Mouse (Mus musculus) neural tube, embryonic 15.5 days (tissue): Measurements from ENCODE around the gene Rph3al. TPM values are rescaled to one million over a fixed set of nuclear protein-coding genes. Genes with fewer than 3 reads are reported as not detected.

Source experiments
- ATAC-seq: fragments of 200-750 bp; cut with Nextera tagmentation; 2 replicates; pipeline ENCODE4 v1.8.0; 2017; ENCODE audit warnings: mild to moderate bottlenecking, moderate TSS enrichment, moderate library complexity; ENCODE audit not compliant: low FRiP score
- H3K27ac ChIP-seq: fragments of 300-500 bp; sonication (generic); replicated peaks from 2 replicates; pipeline ENCODE4 v1.5.1; 2015; ENCODE audit warnings: mild to moderate bottlenecking, inconsistent platforms
- H3K27me3 ChIP-seq: fragments of 300-500 bp; sonication (generic); replicated peaks from 2 replicates; pipeline ENCODE4 v1.6.1; 2015; ENCODE audit warnings: inconsistent platforms
- H3K36me3 ChIP-seq: fragments of 300-500 bp; sonication (generic); 2 replicates; pipeline ENCODE4 v1.6.1; 2015; ENCODE audit warnings: inconsistent platforms
- H3K4me1 ChIP-seq: fragments of 300-500 bp; sonication (generic); 2 replicates; pipeline ENCODE4 v1.6.1; 2015; ENCODE audit warnings: inconsistent platforms
- H3K4me2 ChIP-seq: fragments of 300-500 bp; sonication (generic); 2 replicates; pipeline ENCODE4 v1.6.1; 2015; ENCODE audit warnings: inconsistent platforms, mild to moderate bottlenecking, moderate library complexity
- H3K4me3 ChIP-seq: fragments of 300-500 bp; sonication (generic); replicated peaks from 2 replicates; pipeline ENCODE4 v1.5.1; 2015; ENCODE audit warnings: mild to moderate bottlenecking, inconsistent platforms
- H3K9ac ChIP-seq: fragments of 300-500 bp; sonication (generic); replicated peaks from 2 replicates; pipeline ENCODE4 v1.6.1; 2015; ENCODE audit warnings: mild to moderate bottlenecking, inconsistent platforms
- H3K9me3 ChIP-seq: fragments of 300-500 bp; sonication (generic); replicated peaks from 2 replicates; pipeline ENCODE4 v1.6.1; 2016; ENCODE audit warnings: inconsistent platforms
- WGBS: fragments of 180-500 bp; shearing (Covaris S2); methylation state at CpG from one replicate; pipeline ENCODE4 v1.1.7; 2015; ENCODE audit warnings: mixed read lengths; 5-methylcytosine and 5-hydroxymethylcytosine counted together
- polyA plus RNA-seq: library from polyadenylated mRNA; unstranded; fragments of >200 nt; fragmentation: Nextera tagmentation; extraction: Ambion mirVana; gene quantifications from 2 replicates; pipeline ENCODE4 v1.2.1, GENCODE M21; 2015

The Rph3al gene
- polyA plus RNA-seq, 1 experiment from 2014 or later, result 2.3 TPM

GRCm38 (mm10) chr11:75796029-75796445 is 142.2 kb downstream of the Rph3al start, which contains the start of gene Doc2b:
Doc2b (minus strand) TSS chr11:75796049.
- peaks cover 19% of the 10 kb centered on the region for H3K4me1 ChIP-seq
- no peaks in the 10 kb centered on the region for H3K9me3 ChIP-seq
- peak within 1 kb of the TSS; percentile 52 for H3K4me3 ChIP-seq
- no peak within 1 kb of the TSS for H3K27ac ChIP-seq
- H3K36me3 ChIP-seq, result no peaks in the 10 kb centered on the region
- 4% methylated on average over 28 of the region's 37 CpGs for whole genome bisulfite sequencing
- peak within 1 kb of the TSS; percentile 73 for H3K4me2 ChIP-seq
- H3K27me3 ChIP-seq, result peaks cover 49% of the 10 kb centered on the region
- H3K9ac ChIP-seq, result peak within 1 kb of the TSS; percentile 56
- peak; percentile 88 for ATAC-seq

DNA sequence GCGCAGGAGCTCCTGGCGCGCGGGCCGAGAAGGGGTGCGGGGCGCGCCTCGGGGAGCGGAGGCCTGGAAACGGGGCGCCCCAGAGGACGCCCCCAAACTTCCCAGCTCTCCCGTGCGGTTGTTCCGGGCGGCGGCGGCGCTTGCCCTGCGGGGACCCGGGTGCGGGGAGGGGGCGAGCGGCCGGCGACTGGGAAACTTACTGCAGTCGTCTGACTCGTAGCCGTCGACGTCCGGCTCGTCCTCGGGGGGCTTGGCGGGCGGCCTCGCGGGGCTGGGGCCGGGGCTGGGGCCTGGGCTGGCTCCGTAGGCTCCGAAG is 142.9 kb downstream of the Rph3al start:
- H3K4me3 ChIP-seq, result peak overlapping the region; percentile 52
- peak overlapping the region; percentile 56 for H3K9ac ChIP-seq
- H3K27me3 ChIP-seq, result peaks cover 49% of the 10 kb centered on the region
- peaks cover 19% of the 10 kb centered on the region for H3K4me1 ChIP-seq
- peak overlapping the region; percentile 73 for H3K4me2 ChIP-seq
- WGBS, result 1% methylated on average over 38 of the region's 42 CpGs
- ATAC-seq, result no peak
- H3K27ac ChIP-seq, result no peak overlapping the region
- no peaks in the 10 kb centered on the region for H3K9me3 ChIP-seq
- no peaks in the 10 kb centered on the region for H3K36me3 ChIP-seq

- no peak for ATAC-seq
- Histone ChIP-seq H3K9ac (peak overlapping the region; percentile 56), H3K9me3 (no peaks in the 10 kb centered on the region), H3K36me3 (no peaks in the 10 kb centered on the region), H3K27me3 (peaks cover 49% of the 10 kb centered on the region), H3K4me2 (peak overlapping the region; percentile 73), H3K4me3 (peak overlapping the region; percentile 52), H3K27ac (no peak overlapping the region), H3K4me1 (peaks cover 19% of the 10 kb centered on the region)
- WGBS, result 6% methylated on average over 32 of the region's 45 CpGs
These were observed 143.5 kb downstream of the Rph3al start for GRCm38 (mm10) chr11:75794602-75795320.

- Histone ChIP-seq H3K27ac (no peak overlapping the region), H3K4me1 (peaks cover 19% of the 10 kb centered on the region), H3K36me3 (no peaks in the 10 kb centered on the region), H3K27me3 (peaks cover 48% of the 10 kb centered on the region), H3K9me3 (no peaks in the 10 kb centered on the region), H3K9ac (no peak overlapping the region), H3K4me3 (no peak overlapping the region), H3K4me2 (no peak overlapping the region)
- WGBS, result 80% methylated on average over 5 of the region's 5 CpGs
- no peak for ATAC-seq
These were observed 144.9 kb downstream of the Rph3al start for GRCm38 (mm10) chr11:75793351-75793750.

GRCm38 (mm10) chr11:75792535-75792934 is 145.7 kb downstream of the Rph3al start:
- H3K36me3 ChIP-seq, result no peaks in the 10 kb centered on the region
- H3K27me3 ChIP-seq, result peaks cover 40% of the 10 kb centered on the region
- H3K4me3 ChIP-seq, result no peak overlapping the region
- peaks cover 19% of the 10 kb centered on the region for H3K4me1 ChIP-seq
- no peak overlapping the region for H3K27ac ChIP-seq
- H3K4me2 ChIP-seq, result no peak overlapping the region
- ATAC-seq, result no peak
- H3K9ac ChIP-seq, result no peak overlapping the region
- WGBS, result 69% methylated on average over 5 of the region's 5 CpGs
- H3K9me3 ChIP-seq, result no peaks in the 10 kb centered on the region

GRCm38 (mm10) chr11:75785897-75786296 is 152.3 kb downstream of the Rph3al start:
- Histone ChIP-seq H3K36me3 (no peaks in the 10 kb centered on the region), H3K4me3 (no peak overlapping the region), H3K9me3 (no peaks in the 10 kb centered on the region), H3K27me3 (0 out of 2 replicates have a peak, but pooled peaks cover 5% of the 10 kb centered on the region), H3K4me1 (no peaks in the 10 kb centered on the region), H3K27ac (no peak overlapping the region), H3K4me2 (no peak overlapping the region), H3K9ac (no peak overlapping the region)
- WGBS, result 79% methylated on average over 8 of the region's 8 CpGs
- no peak for ATAC-seq

DNA sequence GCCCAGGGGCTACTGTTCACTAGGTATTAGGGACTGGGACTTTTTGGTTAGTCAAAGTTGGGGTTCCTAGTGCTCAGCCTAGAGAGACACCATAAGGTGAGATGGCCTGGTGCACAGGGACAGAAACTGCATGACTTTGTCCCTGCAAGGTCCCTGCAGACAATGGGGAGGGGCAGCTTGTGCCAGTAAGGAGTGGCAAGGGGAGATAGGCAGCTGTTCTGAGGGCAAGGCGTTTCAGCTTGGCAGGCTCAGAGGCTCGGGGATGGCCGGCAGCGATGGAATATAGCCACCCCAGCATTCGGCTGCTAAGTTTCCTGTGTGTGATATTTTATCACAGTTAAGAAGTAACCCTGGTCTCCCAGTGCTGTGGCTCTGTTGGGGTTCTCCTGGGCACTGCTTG is 154.4 kb downstream of the Rph3al start:
- Histone ChIP-seq H3K9me3 (no peaks in the 10 kb centered on the region), H3K9ac (no peak overlapping the region), H3K4me2 (no peak overlapping the region), H3K4me3 (no peak overlapping the region), H3K27ac (no peak overlapping the region), H3K27me3 (0 out of 2 replicates have a peak, but pooled peaks cover 5% of the 10 kb centered on the region), H3K36me3 (no peaks in the 10 kb centered on the region), H3K4me1 (no peaks in the 10 kb centered on the region)
- 92% methylated on average over 5 of the region's 5 CpGs for WGBS
- no peak for ATAC-seq

- WGBS, result 26% methylated on average over 6 of the region's 6 CpGs
- H3K4me2 ChIP-seq, result no peak overlapping the region
- H3K36me3 ChIP-seq, result no peaks in the 10 kb centered on the region
- 0 out of 2 replicates have a peak, but pooled peaks cover 4% of the 10 kb centered on the region for H3K27me3 ChIP-seq
- no peaks in the 10 kb centered on the region for H3K4me1 ChIP-seq
- H3K27ac ChIP-seq, result no peak overlapping the region
- peak; percentile 77; the same call in 1 of the 2 replicates for ATAC-seq
- H3K4me3 ChIP-seq, result no peak overlapping the region
- H3K9me3 ChIP-seq, result no peaks in the 10 kb centered on the region
- H3K9ac ChIP-seq, result no peak overlapping the region
These were observed 156.3 kb downstream of the Rph3al start for GRCm38 (mm10) chr11:75781919-75782318.

Other genes with a start within 250 kb of the Rph3al start
- 1,285 and 1,371 TPM in 2 replicates for gene Ywhae, start 205.6 kb downstream of the Rph3al start, polyA plus RNA-seq
- 2.5 and 2.8 TPM in 2 replicates for gene Doc2b, start 142.4 kb downstream of the Rph3al start, polyA plus RNA-seq
- gene 1700016K19Rik, start 61.5 kb upstream of the Rph3al start, polyA plus RNA-seq, result 2.9 and 3.3 TPM in 2 replicates
- gene Rflnb, start 89.4 kb upstream of the Rph3al start, polyA plus RNA-seq, result 12.6 and 19.1 TPM in 2 replicates
- gene Vps53, start 241.2 kb upstream of the Rph3al start, polyA plus RNA-seq, result 69.4 and 69.5 TPM in 2 replicates
- gene Fam57a, start 241.2 kb upstream of the Rph3al start, polyA plus RNA-seq, result 24.4 and 36.0 TPM in 2 replicates